Mouse (Mus musculus): ENCODE measurements around the gene Ppp1r3c.

Ppp1r3c gene

DNA sequence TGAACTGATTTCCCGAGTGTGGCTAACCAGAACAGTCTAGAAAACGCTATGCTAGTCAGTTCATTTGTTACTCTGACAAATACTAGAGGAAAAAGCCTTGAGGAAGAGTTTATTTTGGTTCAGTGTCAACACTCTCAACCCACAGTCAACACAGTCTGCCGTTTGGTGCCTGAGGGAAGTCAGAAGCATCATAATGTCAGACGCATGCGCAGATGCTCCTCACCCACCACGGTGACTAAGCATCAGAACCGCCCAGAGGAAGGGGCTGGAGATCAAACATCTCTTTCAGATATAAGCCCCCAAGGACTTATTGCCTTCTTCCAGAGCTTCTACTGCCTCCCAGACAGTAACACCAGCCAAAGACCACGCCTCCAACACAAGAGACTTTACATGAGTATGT, 15.3 kb downstream of the Ppp1r3c start:
- DNase-seq (ENCODE audit: low spot score in 2 of 2): no peak

DNA sequence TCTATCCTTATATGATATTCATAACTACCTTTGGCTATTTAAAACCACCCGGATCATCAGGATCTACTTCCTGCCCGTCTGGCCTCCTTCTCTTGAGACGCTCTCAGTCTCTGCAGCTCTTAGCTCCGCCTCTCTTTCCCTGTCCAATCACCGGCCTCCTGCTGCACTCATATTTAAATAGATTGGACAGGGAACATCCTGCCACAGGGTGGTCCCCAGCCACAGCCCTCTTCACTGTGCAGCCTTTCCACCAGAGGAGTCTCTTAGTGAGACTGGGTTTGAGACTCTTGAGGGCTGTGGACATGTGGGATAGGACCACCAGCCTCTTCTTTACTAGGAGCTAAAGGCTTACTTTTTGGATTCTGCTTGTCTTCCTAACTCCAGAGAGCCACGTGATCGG, 20.2 kb downstream of the Ppp1r3c start:
- DNase-seq (ENCODE audit: low spot score in 2 of 2): no peak

- DNase-seq (ENCODE audit: low spot score in 2 of 2): no peak
Measured at GRCm38 (mm10) chr19:36715591-36715990, 20.9 kb downstream of the Ppp1r3c start.

DNA sequence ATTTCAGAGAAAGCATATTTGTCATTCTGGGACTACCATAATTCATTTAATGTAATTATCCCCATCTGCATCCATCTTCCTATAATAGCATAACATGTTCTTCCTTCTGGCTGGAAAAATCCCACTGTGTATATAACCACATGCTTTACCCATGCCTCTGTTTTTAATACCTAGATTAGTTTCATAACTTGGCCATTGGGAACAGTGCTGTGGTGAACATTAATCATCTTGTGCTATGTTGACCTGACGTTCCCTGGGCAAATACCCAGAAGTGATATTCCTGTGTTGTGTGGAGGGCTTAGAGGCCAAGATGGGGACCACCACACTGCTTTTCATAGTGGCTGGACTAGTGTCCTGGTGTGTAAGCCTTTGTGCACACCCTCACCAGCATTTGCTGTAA, 22.0 kb downstream of the Ppp1r3c start:
- DNase-seq (ENCODE audit: low spot score in 2 of 2): no peak

- no peak for DNase-seq (ENCODE audit: low spot score in 2 of 2)
Measured at GRCm38 (mm10) chr19:36713092-36713491, 23.4 kb downstream of the Ppp1r3c start.

DNA sequence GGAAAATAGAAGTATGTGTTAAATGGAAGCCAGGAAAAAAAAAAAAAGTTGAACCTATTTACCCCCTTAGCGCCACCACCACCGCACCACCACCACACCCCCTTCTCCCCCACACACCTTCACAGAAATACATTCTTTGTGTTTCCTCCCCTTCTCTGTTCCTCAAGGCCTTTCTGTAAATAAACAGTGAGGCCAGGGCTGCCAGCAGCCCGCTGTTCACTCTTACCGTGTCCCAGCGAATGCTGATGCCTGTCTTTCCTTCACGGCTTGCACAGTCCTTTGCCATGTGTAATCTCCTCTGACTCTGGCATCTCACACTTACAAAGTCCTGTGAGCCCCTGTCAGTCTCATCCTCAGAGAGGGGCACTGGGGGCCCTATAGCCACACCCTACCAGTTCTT, 30.3 kb downstream of the Ppp1r3c start:
- no peak for DNase-seq (ENCODE audit: low spot score in 2 of 2)

- DNase-seq (ENCODE audit: low spot score in 2 of 2): peak; percentile 29 to 64
Measured at GRCm38 (mm10) chr19:36705286-36706146, 30.9 kb downstream of the Ppp1r3c start.

DNA sequence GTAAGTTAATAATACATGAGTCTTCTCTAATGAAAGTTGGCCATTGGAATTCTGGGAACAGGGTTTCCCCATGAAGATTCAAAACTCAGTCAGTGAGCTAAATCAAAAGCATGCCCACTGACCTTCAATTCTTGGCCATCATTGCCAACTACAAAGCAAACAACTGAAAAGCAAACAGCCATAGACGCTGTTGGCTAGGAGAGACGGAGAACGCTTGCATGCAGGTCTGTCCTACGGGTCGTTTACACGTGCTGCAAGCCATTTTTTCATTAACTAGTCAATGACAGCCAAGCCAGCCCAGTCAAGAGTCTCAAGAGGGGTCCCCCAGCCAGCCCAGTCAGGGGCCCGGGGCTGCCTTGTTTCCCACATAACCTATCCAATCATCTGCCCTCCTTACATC, 31.7 kb downstream of the Ppp1r3c start:
- no peak for DNase-seq (ENCODE audit: low spot score in 2 of 2)

DNA sequence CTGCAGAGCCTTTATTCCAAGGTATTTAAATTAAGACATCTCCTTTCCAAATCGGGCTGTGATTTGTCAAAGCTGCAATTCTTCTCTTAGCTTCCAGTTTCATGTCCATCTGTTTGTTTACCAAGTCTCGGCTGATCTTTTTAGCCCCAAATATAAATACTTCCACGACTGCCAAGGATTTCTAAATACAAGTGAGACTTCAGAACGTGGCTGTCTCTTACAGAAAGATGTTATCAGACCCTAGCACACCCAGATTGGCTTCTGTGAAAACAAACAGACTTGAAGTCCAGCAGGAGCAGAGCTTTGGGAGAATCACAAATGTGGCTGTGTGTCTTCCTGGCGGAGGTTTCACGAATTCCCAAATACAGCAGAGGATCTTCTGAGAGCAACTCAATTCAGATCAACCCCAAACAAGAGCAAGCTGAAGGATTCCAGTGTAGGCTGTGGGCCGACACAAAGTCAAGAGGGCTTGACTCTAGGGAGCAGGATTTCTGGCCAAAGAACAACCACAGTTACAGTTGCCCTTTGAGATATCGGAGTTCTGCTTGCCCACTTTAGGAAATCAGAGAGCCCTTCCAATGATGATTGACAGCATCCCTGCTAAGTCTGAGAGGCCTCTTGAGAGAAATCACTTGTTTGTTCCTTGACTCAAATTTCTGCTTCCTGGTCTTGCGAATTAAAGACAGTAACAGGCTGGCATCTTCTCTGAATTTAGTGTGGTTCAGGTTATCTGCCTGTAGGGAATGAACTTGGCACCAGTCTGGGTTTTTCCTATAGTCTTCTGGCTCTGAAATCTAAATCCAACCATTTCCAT, 34.4 kb downstream of the Ppp1r3c start:
- DNase-seq (ENCODE audit: low spot score in 2 of 2): no peak

DNA sequence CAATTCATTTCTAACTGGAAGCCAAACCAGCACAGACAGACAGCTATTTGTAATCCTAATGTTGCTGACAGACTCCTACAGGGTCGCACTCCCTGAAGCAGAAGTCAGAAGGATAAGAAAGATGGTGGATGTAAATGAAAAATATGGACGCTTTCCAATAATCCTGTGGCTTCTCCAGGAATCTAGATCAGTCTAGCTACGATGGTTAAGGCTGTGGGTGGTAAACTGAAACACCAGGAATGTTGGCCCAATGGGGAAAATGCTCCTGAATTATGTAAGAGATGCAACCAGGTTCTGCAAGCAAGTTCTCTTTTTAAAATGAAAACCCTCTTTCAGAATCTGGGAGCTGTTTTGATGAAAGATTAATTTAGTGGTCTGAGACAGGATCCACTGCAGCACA, 35.1 kb downstream of the Ppp1r3c start:
- no peak for DNase-seq (ENCODE audit: low spot score in 2 of 2)

DNA sequence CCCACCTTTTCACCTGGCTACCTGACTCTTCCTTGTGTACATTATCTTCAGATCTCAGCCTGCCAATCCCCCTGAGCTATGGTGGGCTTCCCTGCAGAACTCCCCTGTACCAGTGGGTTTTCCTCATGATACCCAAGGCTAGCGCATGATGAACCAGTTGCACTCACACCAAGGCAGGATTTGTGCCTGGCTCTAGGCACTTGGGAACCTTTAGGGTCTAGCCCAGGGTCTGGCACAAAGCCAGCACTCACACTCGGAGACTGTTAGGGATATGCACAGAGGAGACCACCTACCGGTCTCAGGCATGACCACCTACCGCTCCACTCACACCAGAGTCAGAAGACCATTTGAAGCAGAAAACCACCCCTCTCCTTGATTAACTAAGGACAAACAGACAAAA, 35.5 kb downstream of the Ppp1r3c start:
- DNase-seq (ENCODE audit: low spot score in 2 of 2): no peak

DNA sequence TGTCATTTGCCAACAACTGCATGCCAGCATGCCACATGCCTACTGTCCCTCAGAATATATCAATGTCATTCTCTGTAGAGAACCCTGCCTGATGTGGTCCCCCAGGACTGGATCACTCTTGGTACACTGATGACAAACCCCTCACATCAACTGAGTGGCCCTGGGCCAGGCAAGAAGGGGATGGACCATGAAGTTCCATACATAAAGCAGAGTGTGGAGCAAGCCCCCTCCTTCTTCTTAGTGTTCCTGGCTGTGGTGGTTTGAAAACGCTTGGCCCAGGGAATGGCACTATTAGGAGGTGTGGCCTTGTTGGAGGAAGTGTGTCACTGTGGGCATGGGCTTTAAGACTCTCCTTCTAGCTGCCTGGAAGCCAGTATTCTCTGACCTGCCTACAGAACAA, 37.3 kb downstream of the Ppp1r3c start:
- no peak for DNase-seq (ENCODE audit: low spot score in 2 of 2)

- no peak for DNase-seq (ENCODE audit: low spot score in 2 of 2)
Measured at GRCm38 (mm10) chr19:36698200-36698599, 38.3 kb downstream of the Ppp1r3c start.

DNA sequence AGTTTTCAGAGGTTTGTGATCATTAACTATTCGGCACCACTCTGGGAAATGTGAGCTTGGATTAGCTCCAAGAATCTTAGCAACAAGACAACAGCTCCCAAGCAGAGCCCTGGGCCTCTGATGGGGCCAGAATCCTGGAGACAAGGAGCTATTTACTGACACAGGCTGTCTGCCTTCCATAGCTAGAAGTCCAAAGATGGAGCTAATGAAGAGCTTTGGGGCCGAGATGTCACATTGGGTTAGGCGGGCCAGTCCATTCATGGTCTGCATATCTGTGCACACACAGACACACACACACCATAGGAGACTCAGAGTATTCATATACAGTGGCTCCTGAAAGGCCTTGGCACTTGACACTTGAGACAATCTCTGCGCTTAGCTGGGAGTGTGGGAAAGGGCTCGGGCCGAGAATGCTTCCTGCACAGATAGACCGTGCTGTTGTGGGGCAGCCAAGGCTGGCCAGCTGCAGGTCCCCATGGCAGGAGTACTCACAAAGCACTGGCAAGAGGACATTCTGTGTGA, 39.8 kb downstream of the Ppp1r3c start:
- DNase-seq (ENCODE audit: low spot score in 2 of 2): no peak

DNA sequence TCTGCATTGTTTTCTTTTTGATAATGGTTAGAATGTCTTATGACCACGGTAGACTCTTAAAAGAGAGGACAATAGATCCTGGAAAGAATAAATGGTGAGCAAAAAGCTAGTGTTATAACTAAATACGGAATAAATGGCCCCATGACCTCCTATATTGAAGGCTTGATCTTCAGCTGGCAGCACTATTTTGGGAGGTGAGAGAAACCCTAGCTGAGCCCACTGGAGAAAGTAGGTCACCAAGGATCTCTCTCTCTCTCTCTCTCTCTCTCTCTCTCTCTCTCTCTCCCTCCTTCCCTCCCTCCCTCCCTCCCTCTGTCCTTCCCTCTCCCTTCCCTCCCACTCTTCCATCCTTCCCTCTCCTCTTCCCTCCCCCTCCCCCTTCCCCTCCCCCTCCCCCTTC, 42.9 kb downstream of the Ppp1r3c start:
- DNase-seq (ENCODE audit: low spot score in 2 of 2): no peak

GRCm38 (mm10) chr19:36691941-36692340, 44.5 kb downstream of the Ppp1r3c start:
- DNase-seq (ENCODE audit: low spot score in 2 of 2): no peak

DNA sequence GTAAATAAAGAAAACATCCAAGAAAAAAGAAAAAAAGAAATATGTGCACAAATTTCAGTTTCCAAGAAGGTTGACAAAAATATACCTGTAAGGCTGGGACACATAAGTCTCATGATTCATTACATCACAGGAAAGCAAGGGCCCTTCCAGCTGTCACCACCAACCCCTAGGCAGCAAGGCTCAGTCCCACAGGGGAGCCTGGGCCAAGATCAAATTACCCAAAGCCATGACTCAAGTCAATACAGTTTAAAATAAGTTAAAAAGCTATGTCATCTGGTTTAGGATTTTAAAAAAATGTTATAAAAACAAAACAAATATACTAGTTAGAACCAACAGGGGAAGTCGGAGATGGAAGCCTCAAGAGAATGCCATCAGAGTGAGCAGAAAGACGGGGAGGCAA, 45.2 kb downstream of the Ppp1r3c start:
- no peak for DNase-seq (ENCODE audit: low spot score in 2 of 2)

DNA sequence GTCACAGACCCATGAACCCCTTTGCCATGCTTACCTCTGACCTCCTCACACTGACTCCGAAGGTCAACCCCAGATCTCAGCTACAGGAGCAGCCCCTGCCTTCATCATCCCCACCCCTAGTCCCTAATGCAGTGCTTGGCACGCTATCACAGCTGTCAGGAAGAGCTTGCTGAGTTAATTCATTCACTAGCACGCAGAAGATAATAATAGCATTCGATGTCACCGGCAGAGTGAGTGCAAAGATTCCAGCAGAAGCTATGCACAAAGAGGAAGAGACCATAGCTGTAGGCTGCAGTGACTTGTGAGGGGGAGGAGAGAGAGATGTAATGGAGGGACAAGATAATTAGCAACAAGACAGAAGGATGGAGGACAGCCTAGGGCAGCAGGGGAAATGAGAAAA, 47.2 kb downstream of the Ppp1r3c start:
- no peak for DNase-seq (ENCODE audit: low spot score in 2 of 2)

DNA sequence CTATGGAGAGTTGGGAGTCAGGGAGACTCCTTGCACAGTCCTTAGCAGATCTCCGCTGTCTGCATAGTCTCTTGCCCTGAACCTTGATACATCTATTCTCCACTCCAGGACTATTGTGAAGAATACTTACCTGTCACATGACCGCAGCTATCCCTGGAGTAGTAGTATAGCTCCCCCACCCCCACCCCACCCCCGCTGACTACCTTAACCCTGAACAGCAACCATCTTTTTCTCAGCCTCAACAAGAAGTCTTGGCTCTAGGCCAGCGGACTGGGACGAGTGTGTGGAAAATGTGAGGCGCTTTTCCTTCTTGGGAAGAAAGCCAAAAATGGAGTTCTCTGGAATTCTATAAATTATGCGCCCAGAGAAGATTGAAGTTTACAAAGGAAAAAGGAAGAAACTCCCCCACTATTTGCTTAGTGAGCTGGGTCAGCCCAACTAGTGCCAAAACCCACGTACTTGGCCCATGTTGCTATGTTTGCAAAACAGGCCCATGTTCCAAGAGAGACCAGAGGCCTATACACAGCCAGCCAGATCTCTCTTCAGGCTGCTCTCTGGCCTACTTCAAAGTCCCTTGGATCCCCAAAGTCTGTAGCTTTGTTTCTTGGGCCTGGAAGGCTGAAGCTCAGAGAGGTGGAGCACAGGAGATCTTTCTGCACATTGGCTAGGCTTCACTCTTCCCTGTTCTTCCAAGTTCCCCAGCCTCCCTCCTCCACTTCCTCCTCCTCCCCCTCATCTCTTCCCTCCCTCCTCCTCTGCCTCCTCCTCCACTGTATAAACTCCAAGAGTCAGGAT, 48.4 kb downstream of the Ppp1r3c start:
- peak; percentile 26 to 35 for DNase-seq (ENCODE audit: low spot score in 2 of 2)

GRCm38 (mm10) chr19:36687044-36687443, 49.4 kb downstream of the Ppp1r3c start:
- no peak for DNase-seq (ENCODE audit: low spot score in 2 of 2)

GRCm38 (mm10) chr19:36686016-36686415, 50.4 kb downstream of the Ppp1r3c start:
- DNase-seq (ENCODE audit: low spot score in 2 of 2): no peak

- no peak for DNase-seq (ENCODE audit: low spot score in 2 of 2)
Measured at GRCm38 (mm10) chr19:36682560-36682959, 53.9 kb downstream of the Ppp1r3c start.

All from frontal cortex, postnatal 10 days (tissue).